Mouse (Mus musculus) liver, embryonic 11.5 days (tissue): ENCODE measurements at regions not wholly inside any gene's neighbourhood (a gene's known extent, or its start where the extent isn't known, plus 50 kb on each side); places are given as distances from the start of the nearest gene placed in this dataset. TPM values are rescaled to one million over a fixed set of nuclear protein-coding genes. Genes with fewer than 3 reads are reported as not detected.

Experiments used
- ATAC-seq: fragments of 200-750 bp; cut with Nextera tagmentation; replicated peaks from 2 replicates; pipeline ENCODE4 v1.8.0; 2017; ENCODE audit warnings: moderate number of reproducible peaks, mild to moderate bottlenecking, moderate TSS enrichment, moderate library complexity; ENCODE audit not compliant: low FRiP score
- DNase-seq: peaks from one replicate; pipeline ENCODE4 v3.0.0-alpha.2; 2017; ENCODE audit warnings: low spot score
- H3K27ac ChIP-seq: fragments of 300-500 bp; sonication (generic); 2 replicates; pipeline ENCODE4 v1.5.1; 2014; ENCODE audit warnings: mild to moderate bottlenecking, low read depth, low read length, control low read depth
- H3K27me3 ChIP-seq: fragments of 300-500 bp; sonication (generic); replicated peaks from 2 replicates; pipeline ENCODE4 v1.6.1; 2014; ENCODE audit warnings: low read length, mixed read lengths; ENCODE audit not compliant: control insufficient read depth, insufficient read depth
- H3K36me3 ChIP-seq: fragments of 300-500 bp; sonication (generic); 2 replicates; pipeline ENCODE4 v1.6.1; 2014; ENCODE audit warnings: mild to moderate bottlenecking, low read length, moderate library complexity, mixed read lengths; ENCODE audit not compliant: control insufficient read depth, insufficient read depth
- H3K4me1 ChIP-seq: fragments of 300-500 bp; sonication (generic); replicated peaks from 2 replicates; pipeline ENCODE4 v1.6.1; 2014; ENCODE audit warnings: low read length, mixed read lengths; ENCODE audit not compliant: control insufficient read depth, insufficient read depth
- H3K4me2 ChIP-seq: fragments of 300-500 bp; sonication (generic); 2 replicates; pipeline ENCODE4 v1.6.1; 2014; ENCODE audit warnings: mild to moderate bottlenecking, control low read depth, moderate library complexity
- H3K4me3 ChIP-seq: fragments of 300-500 bp; sonication (generic); 2 replicates; pipeline ENCODE4 v1.5.1; 2014; ENCODE audit warnings: low read depth, low read length, control low read depth
- H3K9ac ChIP-seq: fragments of 300-500 bp; sonication (generic); 2 replicates; pipeline ENCODE4 v1.6.1; 2014; ENCODE audit warnings: low read depth, low read length, control low read depth
- H3K9me3 ChIP-seq: fragments of 300-500 bp; sonication (generic); 2 replicates; pipeline ENCODE4 v1.6.1; 2016; ENCODE audit warnings: low read length, inconsistent platforms, mixed read lengths; ENCODE audit not compliant: control insufficient read depth
- WGBS: fragments of 180-500 bp; shearing (Covaris S2); extraction: QIAGEN DNeasy Blood & Tissue Kit; methylation state at CpG from one replicate; pipeline ENCODE4 v1.1.7; 2014; 5-methylcytosine and 5-hydroxymethylcytosine counted together
- microRNA-seq: library from miRNA; unstranded; fragments of <30 nt; microRNA quantifications from one replicate; pipeline ENCODE4, GENCODE M21; 2017; ENCODE audit warnings: borderline number of aligned reads

GRCm38 (mm10) chr13:60545999-60546733, 55.6 kb upstream of the Dapk1 start:
- Histone ChIP-seq H3K4me3 (no peak overlapping the region), H3K27ac (no peak overlapping the region), H3K27me3 (no peaks in the 10 kb centered on the region), H3K9me3 (no peaks in the 10 kb centered on the region), H3K36me3 (no peaks in the 10 kb centered on the region), H3K4me2 (no peak overlapping the region), H3K4me1 (no peaks in the 10 kb centered on the region; the same call in 1 of the 2 replicates), H3K9ac (no peak overlapping the region)
- DNase-seq (no peak), ATAC-seq (no peak)
- 82% methylated on average over 2 of the region's 2 CpGs for WGBS

Small RNA genes lying in the stretch of these regions (microRNA-seq; reads per million reads assigned to microRNA genes)
- gene Gm24999 (not detected), gene Gm25000 (not detected)
